Mouse (Mus musculus): Measurements from ENCODE around the gene Tulp2. TPM values are rescaled to one million over a fixed set of nuclear protein-coding genes. Genes with fewer than 3 reads are reported as not detected.

Gene Tulp2
- total and polyA plus RNA-seq, 3 experiments: 1.1 to 1.2 TPM; not detected in 1

- TF ChIP-seq SMC3 (IDR thresholded peaks at IDR 0.05; ENCODE audit: low read depth, low read length): no peak
- TF ChIP-seq TAL1 (IDR thresholded peaks at IDR 0.05; ENCODE audit: low read length): peak; percentile 86
- TF ChIP-seq MXI1 (IDR thresholded peaks at IDR 0.05; ENCODE audit: low read depth, low read length): no peak
- TF ChIP-seq GABPA (IDR thresholded peaks at IDR 0.05; ENCODE audit: low read depth, low read length): no peak
- no peak for TF ChIP-seq SIN3A (IDR thresholded peaks at IDR 0.05; ENCODE audit: low read length)
- no peak for TF ChIP-seq MAZ (IDR thresholded peaks at IDR 0.05; ENCODE audit: low read depth, low read length)
- TF ChIP-seq USF1 (IDR thresholded peaks at IDR 0.05; ENCODE audit: low read depth, low read length): no peak
- no peak for TF ChIP-seq CHD1 (IDR thresholded peaks at IDR 0.05; ENCODE audit: low read depth, low read length)
- TF ChIP-seq POLR2A (IDR thresholded peaks at IDR 0.05; ENCODE audit: control insufficient read depth in 1 of 2, insufficient read depth in 1 of 2, low read depth in 1 of 2, low read length in 2 of 2, poor library complexity in 1 of 2): no peak
Measured at GRCm38 (mm10) chr7:45489578-45489977, 7.9 kb downstream of the Tulp2 start (continued).

GRCm38 (mm10) chr7:45490822-45491221, 9.1 kb downstream of the Tulp2 start:
- TF ChIP-seq JUND (IDR thresholded peaks at IDR 0.05; ENCODE audit: low read depth, low read length): no peak
- no peaks in the 10 kb centered on the region for H3K27me3 ChIP-seq (ENCODE audit: control insufficient read depth in 1 of 2, insufficient read depth in 2 of 2, low read length in 2 of 2)
- H3K27ac ChIP-seq (ENCODE audit: control insufficient read depth, low read depth, low read length): no peak overlapping the region
- H3K4me1 ChIP-seq (ENCODE audit: control insufficient read depth in 1 of 2, insufficient read depth in 2 of 2, low read length in 2 of 2): peaks cover 8 to 31% of the 10 kb centered on the region in 2 experiments
- no peaks in the 10 kb centered on the region for H3K9me3 ChIP-seq (replicated peaks; ENCODE audit: insufficient read depth, low read length)
- H3K36me3 ChIP-seq (ENCODE audit: control insufficient read depth in 1 of 2, insufficient read depth in 2 of 2, low read length in 2 of 2): peaks cover 0 to 25% of the 10 kb centered on the region in 2 experiments; a peak in 3 of 4 replicates
- 0 out of 4 replicates have a peak overlapping the region, but pooled peaks of 1 of the 2 experiments have one; percentile 13 for H3K4me3 ChIP-seq (ENCODE audit: control insufficient read depth in 1 of 2, insufficient read depth in 1 of 2, low read depth in 2 of 2, low read length in 2 of 2)
- no peaks in the 10 kb centered on the region for H3K79me2 ChIP-seq (ENCODE audit: control insufficient read depth, insufficient read depth, low read length, poor library complexity)
- peak; percentile 35 for DNase-seq (ENCODE audit: low read depth, low spot score)
- H3K9ac ChIP-seq (ENCODE audit: control insufficient read depth, low read depth, low read length, poor library complexity, severe bottlenecking): no peak overlapping the region

GRCm38 (mm10) chr7:45491264-45491663, 9.6 kb downstream of the Tulp2 start:
- no peaks in the 10 kb centered on the region for H3K27me3 ChIP-seq (ENCODE audit: control insufficient read depth in 1 of 2, insufficient read depth in 2 of 2, low read length in 2 of 2)
- TF ChIP-seq EP300 (IDR thresholded peaks at IDR 0.05; ENCODE audit: low read depth in 1 of 2, low read length in 2 of 2): no peak
- no peak for TF ChIP-seq BHLHE40 (IDR thresholded peaks at IDR 0.05; ENCODE audit: borderline replicate concordance, low read depth, low read length)
- TF ChIP-seq NRF1 (IDR thresholded peaks at IDR 0.05; ENCODE audit: insufficient read depth, low read depth, low read length, poor library complexity, severe bottlenecking): no peak
- no peak for TF ChIP-seq POLR2A (IDR thresholded peaks at IDR 0.05; ENCODE audit: control insufficient read depth in 1 of 2, insufficient read depth in 1 of 2, low read depth in 1 of 2, low read length in 2 of 2, poor library complexity in 1 of 2)
- no peak for TF ChIP-seq MYC (IDR thresholded peaks at IDR 0.05; ENCODE audit: low read depth, low read length)
- 0 out of 2 replicates have a peak, but pooled peaks have one; percentile 12 for TF ChIP-seq ZKSCAN1 (IDR thresholded peaks at IDR 0.05; ENCODE audit: low read depth, low read length)
- TF ChIP-seq ELF1 (IDR thresholded peaks at IDR 0.05; ENCODE audit: low read depth, low read length): no peak
- peak; percentile 32; the same call in 1 of the 2 replicates for TF ChIP-seq ZMIZ1 (IDR thresholded peaks at IDR 0.05; ENCODE audit: low read depth, low read length)
- no peak for TF ChIP-seq MYB (IDR thresholded peaks at IDR 0.05; ENCODE audit: low read depth, low read length)
- no peak for TF ChIP-seq USF1 (IDR thresholded peaks at IDR 0.05; ENCODE audit: low read depth, low read length)
- no peak for TF ChIP-seq JUND (IDR thresholded peaks at IDR 0.05; ENCODE audit: low read depth, low read length)
- H3K4me3 ChIP-seq (ENCODE audit: control insufficient read depth in 1 of 2, insufficient read depth in 1 of 2, low read depth in 2 of 2, low read length in 2 of 2): peak overlapping the region in 1 of 2 experiments; percentile 13; a peak in 1 of 4 replicates
- peaks cover 8 to 28% of the 10 kb centered on the region in 2 experiments for H3K4me1 ChIP-seq (ENCODE audit: control insufficient read depth in 1 of 2, insufficient read depth in 2 of 2, low read length in 2 of 2)
- H3K79me2 ChIP-seq (ENCODE audit: control insufficient read depth, insufficient read depth, low read length, poor library complexity): no peaks in the 10 kb centered on the region
- no peaks in the 10 kb centered on the region for H3K9me3 ChIP-seq (replicated peaks; ENCODE audit: insufficient read depth, low read length)
- no peak overlapping the region for H3K9ac ChIP-seq (ENCODE audit: control insufficient read depth, low read depth, low read length, poor library complexity, severe bottlenecking)
- H3K27ac ChIP-seq (ENCODE audit: control insufficient read depth, low read depth, low read length): no peak overlapping the region
- DNase-seq (ENCODE audit: low read depth, low spot score): peak; percentile 59
- H3K36me3 ChIP-seq (ENCODE audit: control insufficient read depth in 1 of 2, insufficient read depth in 2 of 2, low read length in 2 of 2): peaks cover 0 to 25% of the 10 kb centered on the region in 2 experiments; a peak in 3 of 4 replicates

All from MEL (cell line).